Mouse (Mus musculus): ENCODE data around the gene Ube2v1. TPM values are rescaled to one million over a fixed set of nuclear protein-coding genes. Genes with fewer than 3 reads are reported as not detected.

The Ube2v1 gene
- total RNA-seq, 2 experiments from 2014 or later: 158 to 180 TPM

DNA sequence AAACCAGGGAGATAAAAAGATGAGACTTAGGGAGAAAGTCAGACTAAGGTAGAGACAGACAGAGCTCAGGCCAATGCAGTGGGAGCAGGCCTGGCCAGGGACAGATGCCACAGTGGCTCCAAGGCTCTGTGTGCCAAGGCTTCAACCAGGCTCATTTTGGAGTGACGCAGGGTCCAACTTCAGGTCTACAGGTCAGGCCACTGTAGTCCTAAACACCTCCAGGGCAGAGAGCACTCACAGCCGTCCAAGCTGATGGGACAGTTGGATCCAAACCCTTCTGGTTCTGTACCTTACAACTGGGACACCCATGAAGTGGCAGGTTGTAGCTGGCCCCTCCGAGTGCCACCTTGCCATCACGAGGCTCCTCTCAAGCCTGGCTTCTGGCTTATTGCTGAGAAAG lies 26.1 kb upstream of the Ube2v1 start:
- no peak for DNase-seq
- intact Hi-C loops (cut with DNase I; ENCODE audit: low total_unique reads): no loop called here

DNA sequence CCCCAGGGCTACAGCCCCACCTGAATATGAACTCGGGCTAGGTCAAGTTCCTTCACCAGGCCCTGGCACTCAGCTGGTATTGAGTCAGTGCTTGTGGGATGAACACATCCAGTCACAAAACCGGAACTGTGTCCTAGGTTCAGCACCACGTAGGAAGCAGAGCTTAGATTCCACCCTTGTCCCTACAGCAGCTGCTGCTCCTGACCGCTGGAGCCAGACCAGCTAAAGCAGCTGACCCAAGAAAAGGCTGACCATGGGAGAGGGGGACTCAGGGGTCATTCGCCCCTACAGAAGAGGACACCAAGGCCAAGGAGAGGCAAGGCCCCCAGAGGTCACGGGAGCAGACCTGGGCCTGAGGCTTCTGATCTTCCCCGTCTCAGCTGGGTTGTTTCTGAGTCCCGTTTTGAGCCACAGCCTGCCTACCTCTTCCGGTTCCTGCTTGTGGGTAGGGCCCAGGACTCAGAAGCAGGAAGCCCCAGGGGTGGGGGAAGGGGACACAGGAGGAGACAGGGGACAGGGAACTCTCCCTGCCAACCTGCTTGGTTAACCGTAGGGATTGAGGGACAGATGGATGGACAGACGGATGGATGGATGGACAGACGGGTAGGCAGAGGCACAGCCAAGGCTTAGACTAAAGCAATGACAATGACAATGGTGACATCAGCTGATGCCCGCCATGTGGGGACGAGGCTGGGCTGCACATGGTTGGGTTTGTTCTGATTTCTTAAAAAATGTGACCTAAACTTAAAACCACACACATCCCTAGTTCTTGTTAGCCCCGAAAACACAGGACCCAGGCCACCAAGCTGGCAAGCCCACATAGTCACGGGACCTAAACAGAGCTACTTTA lies 25.0 kb upstream of the Ube2v1 start:
- DNase-seq: peak; percentile 39
- intact Hi-C loops (cut with DNase I; ENCODE audit: low total_unique reads): no loop called here

DNA sequence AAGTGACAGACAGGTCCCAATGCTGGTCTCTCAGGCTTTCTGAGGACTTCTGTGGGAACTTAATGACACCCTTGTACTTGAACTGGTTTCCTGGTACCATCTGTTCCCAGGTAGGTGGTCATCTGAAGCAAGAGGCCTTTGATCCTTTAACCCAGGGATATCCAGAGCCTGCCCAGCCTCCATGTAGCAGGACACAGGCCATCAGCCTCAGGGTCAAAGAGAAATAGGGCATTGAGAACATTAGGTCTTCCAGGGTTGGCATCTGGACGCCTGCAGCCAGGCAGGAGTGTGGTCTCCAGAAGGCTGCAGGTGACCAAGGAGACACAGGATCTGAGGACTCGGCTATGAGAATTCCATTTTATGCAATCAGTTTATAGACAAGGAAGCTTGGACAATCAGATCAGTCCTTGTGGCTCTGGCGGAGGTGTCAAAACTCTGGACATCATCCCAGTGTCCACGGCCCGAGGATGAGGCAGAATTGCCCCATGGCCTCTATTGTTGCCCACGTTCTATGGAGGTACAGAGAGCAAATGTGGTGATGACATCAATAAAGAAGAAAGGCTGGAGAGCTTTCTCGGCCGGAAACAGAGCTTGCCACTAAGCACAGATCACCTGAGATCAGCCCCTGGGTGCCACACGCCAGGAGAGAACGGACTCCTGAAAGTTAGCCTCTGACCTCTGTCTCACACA lies 23.2 kb upstream of the Ube2v1 start:
- no peak for DNase-seq
- intact Hi-C loops (cut with DNase I; ENCODE audit: low total_unique reads): no loop called here

DNA sequence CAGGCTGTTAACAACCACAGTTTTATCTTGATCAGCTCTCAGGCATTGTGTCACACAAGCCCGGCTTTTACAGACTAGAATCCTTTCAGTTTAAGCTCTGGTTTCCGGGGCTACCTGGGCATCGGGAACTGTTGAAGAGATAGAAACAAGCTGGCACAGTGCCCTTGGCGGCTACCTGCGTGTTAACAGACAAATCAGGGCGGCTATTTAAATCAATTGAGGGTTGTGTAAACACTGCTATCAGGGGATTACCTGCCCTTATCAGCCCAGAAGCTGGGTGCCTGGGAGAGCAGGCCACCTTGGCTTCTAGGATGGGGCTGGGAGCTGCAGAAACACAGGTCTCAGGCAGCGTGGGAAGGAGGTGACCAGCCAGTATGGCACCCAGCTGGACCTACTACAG lies 20.8 kb upstream of the Ube2v1 start:
- intact Hi-C loops (cut with DNase I; ENCODE audit: low total_unique reads): no loop called here
- peak; percentile 2 for DNase-seq

DNA sequence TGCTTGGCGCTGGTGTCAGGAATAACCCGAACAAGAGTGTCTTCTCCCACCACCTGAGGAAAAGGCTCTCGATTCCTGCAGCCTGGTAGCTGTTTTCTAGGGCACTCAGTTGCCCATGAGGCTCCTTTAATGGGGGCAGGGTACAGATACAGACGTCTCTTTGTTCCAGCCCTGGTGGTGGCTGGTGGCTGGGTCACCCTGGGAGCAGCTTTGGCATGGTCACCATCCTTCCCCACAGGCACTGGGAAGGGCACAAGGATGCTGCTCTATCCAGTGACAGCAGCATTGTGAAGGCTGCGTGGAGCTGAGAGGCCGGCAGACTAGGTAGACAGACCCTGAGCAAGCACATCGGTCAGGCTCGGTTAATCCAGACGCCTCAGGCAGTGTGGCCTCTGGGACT lies 19.7 kb upstream of the Ube2v1 start:
- intact Hi-C loops (cut with DNase I; ENCODE audit: low total_unique reads): no loop called here
- DNase-seq: peak; percentile 2

DNA sequence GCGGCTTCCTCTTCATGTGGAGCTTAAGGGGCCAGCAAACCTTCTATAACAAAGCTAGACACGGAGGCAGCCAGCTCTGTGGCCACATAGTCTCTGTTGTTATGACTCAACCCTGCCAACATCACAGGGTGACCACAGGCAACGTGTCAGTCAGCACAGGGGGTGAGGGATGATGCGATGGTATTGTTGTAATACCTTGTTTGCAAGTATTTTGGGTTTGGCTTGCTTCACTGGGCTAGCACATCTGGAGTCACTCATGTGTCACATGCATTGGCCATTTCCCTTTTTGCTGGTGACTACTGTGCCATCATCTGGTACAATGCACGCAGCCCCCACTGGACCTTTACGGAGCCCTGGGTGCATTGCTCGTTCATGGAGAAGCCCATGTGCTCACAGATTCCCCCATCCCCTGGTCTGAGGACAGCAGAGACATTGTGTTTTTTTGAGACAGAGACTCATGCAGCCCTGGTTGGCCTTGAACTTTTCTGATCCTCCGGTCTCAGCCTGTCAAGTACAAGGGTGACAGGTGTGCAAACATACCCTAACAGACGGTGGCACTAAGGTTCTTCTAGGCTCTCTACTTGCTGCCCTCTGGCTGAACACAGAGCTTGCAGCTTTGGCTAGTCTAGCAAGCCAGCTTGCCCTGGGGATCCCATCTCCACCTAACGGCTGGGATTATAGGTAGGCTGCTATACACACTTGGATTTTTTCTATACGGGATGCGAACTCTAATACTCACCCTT lies 17.6 kb upstream of the Ube2v1 start:
- DNase-seq: no peak
- intact Hi-C loops (cut with DNase I; ENCODE audit: low total_unique reads): no loop called here

DNA sequence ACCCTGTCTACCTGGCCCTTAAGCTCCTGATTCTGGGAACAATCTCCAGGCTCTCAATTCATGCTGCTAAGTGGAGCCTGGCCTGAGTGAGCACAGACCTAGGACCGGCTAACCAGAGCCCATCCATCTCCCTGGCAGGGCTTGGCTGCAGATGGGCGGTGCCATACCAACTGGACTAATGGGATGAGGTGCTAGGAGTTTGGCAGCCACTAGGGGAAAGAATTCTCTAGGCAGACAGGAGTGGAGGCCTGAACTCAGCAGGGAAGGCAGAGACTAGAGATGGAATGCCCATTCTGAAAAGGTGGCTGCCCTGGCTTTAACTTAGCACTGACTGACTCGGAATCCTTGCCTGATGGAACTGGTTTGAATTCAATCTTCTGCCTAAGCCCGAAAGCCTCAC lies 14.5 kb upstream of the Ube2v1 start:
- no peak for DNase-seq
- intact Hi-C loops (cut with DNase I; ENCODE audit: low total_unique reads): no loop called here

DNA sequence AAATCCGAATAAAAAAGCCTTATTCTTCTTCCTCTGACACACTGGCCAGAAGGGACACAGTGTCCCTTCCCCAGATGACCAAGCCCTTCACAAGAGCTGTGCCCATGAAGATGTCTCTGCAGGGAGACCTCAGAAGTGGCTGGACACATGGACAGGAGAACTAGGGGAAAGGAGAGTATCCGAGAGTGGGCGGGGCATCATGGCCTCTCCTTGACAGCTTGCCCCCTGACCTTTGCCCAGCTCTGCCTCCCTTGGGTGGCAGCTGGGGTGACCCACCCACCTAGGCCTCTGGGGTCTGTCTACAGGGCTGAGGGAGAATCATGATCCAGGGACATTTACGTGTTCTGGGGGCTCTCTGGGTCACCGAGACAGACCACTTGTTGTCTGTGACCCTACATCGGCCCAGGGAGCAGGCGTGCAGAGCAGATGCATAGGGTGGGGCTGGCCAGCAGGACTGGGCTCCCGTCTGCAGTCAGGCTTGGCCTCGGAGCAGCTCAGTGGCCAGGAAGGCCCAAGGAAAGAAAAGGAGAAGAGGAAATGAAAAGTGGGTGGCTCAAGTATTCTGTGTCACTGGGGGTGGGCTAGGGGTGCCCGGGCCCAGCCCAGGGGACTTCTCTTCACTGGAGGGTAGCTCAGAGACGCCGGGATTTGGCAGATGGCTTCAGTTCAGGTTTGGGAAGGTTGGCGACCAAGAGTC lies 11.6 kb upstream of the Ube2v1 start:
- DNase-seq: peak; percentile 4
- intact Hi-C loops (cut with DNase I; ENCODE audit: low total_unique reads): loop anchor here (5.0 kb wide), 2 partner anchors 34 to 254 kb away; no protein-coding TSS in a partner anchor

DNA sequence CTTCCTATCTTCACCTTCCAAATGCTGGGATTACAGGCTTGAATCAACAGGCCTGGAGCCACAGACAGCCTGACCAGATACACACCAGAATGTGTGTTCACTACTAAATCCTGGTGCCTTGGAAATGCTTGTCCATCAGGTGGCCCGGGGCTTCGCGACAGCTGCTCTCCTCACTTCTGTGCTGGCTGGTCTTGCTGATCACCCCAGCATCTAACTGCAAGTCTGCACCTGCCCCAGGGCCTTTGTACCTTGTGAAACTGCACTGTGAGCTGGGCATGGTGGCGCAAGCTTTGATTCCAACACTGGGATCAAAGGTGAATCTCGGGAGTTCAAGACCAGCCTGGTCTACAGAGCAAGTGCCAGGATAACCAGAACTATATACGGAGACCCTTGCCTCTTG lies 10.3 kb upstream of the Ube2v1 start:
- DNase-seq: peak; percentile 4
- intact Hi-C loops (cut with DNase I; ENCODE audit: low total_unique reads): loop anchor here (5.0 kb wide), 2 partner anchors 35 to 255 kb away; no protein-coding TSS in a partner anchor

DNA sequence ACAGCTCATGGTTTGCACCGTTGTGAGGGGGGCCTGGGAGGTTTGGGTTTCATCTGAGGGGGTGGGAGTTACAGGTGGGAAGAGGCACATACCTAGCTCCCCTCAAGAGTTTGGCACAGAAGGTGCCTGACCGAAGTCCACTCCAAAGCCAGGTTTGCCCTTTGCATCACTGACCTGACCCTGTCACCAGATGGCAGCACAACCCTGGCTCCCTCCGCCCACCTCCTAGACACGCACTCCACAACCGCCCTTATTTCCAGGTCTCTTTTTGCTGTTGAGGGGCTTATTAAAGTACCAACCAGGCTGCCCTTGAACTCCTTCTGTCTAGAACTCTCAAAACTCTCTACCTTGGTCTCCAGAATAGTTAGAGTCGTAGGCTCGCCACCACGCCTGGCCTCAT lies 9.4 kb upstream of the Ube2v1 start:
- intact Hi-C loops (cut with DNase I; ENCODE audit: low total_unique reads): loop anchor here (5.0 kb wide), 2 partner anchors 36 to 256 kb away; no protein-coding TSS in a partner anchor
- DNase-seq: peak; percentile 59

DNA sequence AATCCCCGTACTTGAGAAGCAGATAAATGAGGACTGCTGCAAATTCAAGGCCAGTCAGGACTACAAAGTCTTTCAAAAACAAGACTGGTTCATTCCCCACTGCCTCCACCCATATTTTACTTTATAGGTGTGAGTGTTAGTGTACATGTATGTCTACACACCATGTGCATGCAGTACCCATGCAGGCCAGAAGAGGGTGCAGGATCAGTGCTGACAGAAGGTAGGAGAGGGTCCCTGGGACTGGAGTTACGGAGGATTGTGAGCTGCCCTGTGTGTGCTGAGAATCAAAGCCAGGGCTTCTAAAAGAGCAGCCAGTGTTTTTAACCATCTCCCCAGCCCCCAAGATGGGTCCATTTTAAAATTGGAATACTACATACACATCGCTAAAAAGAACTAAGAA lies 8.4 kb upstream of the Ube2v1 start:
- intact Hi-C loops (cut with DNase I; ENCODE audit: low total_unique reads): loop anchor here (5.0 kb wide), 2 partner anchors 37 to 257 kb away; no protein-coding TSS in a partner anchor
- DNase-seq: no peak

DNA sequence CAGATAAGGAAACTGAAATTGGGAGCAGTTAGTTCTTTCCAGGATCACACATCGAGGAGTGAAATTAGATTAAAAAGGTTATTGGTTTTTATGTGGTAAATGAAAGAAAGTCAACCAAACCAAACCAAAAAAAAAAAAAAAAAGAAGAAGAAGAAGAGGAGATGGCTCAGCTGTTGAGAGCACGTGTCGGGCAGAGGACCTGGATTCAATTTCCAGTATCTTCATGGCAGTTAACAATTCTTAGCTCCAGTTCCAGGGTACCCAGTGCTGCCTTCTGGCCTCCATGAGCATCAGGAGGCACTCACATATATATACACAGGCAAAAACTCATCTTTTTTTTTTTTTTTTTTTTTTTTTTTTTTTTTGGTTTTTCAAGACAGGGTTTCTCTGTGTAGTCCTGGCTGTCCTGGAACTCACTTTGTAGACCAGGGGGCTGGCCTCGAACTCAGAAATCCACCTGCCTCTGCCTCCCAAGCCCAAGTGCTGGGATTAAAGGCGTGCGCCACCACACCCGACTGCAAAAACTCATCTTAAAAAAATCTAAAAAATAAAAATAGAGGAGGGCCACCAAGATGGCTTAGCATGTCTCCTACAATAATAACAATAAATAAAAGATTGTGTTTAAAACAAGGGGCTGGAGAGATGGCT lies 3.1 kb upstream of the Ube2v1 start:
- no peak for DNase-seq
- intact Hi-C loops (cut with DNase I; ENCODE audit: low total_unique reads): no loop called here

DNA sequence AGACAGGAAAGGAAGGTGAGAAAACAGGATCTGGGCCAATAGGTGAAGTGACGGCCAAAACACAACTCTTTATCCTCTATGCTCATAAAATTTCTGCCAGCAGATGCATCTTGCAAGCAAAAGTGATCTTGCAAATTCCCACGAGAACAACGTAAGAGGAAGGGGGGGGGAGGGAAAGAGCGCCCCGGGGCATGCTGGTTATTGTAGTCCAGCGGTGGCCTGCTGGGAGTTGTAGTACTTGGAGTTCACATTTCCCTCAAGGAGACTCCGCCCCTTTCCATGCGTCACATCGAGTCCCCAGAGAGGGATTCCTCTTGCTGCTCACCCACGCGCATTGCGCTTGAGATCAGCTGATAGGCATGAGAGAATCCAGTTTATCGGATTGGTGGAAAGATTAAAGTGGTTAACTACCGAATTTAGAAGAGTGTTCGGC lies 2.5 kb upstream of the Ube2v1 start:
- intact Hi-C loops (cut with DNase I; ENCODE audit: low total_unique reads): no loop called here

DNA sequence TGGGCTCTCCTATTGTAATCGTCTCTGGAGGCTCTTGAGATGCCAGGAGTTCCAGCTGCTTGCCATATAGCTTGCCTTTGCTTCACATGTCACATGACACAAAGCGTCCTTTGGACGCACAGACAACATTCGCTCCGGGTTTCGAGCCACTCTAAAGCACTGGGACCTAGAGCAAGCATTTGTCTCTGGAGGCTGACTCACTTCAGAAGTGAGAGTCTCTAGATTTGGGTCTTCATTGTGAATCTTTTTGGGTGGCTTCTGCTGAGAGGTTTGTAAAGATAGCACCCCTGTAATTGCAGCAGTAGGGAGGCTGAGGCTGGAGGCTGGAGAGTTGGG lies 1.6 kb upstream of the Ube2v1 start:
- no peak for DNase-seq
- intact Hi-C loops (cut with DNase I; ENCODE audit: low total_unique reads): no loop called here

More for the DNA sequence above, 2.5 kb upstream of the Ube2v1 start:
- DNase-seq: peak; percentile 95

DNA sequence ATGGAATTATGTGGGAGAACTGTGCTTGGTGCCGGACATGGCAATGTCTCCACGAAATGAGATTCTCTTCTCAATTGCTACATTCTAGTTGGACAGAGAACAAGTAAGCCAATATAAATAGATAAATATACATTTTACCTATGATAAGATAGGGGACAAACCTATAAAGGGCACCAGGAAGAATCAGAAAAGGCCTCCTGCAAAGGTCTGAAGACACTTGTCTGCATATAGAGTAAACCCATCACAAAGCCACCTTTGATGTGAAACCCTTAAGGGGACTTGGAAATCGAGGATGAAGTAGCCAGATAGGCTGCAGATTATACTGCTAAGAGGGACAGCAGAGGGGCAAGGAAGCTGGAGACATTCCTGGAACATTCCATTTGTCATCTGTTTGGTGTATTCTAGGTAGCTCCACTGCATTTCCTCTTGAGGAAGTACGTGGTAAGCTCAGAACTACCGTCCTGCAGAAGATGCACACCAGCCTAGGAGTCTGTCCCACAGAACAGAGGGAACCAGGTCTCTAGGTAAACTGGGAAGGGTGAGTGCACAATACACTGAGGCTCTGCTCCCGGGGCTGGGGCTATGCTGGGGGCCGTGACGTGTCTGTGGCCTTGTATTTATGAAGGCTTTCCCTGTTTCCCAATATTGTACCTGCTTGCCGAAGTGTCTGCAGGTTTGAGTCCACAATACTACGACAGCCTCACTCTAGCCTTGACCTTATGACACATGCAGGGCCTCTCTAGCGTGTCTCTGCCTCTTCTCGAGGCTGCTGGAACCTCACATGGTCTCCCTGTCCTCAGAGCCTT lies 1.0 kb upstream of the Ube2v1 start:
- no peak for DNase-seq
- intact Hi-C loops (cut with DNase I; ENCODE audit: low total_unique reads): no loop called here

DNA sequence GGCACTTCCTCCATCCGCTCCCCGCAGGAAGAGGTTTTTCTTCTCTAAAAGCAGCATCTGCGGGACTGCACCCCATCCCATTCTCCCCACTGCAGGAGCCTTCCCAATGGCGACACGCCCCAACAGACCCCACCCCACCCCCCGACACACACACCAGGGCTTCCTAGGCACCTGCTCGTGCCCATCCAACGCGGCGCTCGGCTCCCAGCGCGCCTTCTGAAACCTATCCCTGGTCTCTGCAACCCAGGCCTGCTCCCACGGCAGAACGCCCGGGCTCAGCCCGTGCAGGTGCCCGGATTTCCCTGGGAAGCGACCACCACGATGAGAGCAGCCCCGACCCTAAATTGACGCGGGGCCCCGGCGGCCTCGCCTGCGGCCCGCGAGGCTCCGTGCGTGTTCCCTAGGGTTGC lies 709 bp downstream of the Ube2v1 start:
- DNase-seq: peak; percentile 41
- intact Hi-C loops (cut with DNase I; ENCODE audit: low total_unique reads): no loop called here

DNA sequence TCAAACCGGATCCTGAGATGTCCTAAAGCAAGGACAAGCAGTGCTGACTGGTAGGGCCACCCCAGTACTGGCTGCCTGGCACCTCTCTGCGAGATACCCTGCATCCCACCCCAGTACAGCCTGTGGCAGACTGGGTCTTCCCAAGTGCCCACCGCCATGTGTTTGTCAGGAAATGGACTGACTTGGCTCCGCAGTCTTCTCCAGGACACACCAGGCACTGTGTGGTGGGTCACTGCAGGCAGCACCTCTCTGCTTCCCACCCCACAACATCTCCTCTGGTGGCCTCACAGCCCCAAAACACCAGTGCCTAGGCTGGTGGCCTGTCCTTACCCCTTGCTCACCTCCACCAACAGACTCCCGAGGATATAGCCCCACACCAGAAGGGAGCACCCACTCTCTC lies 1.5 kb downstream of the Ube2v1 start:
- intact Hi-C loops (cut with DNase I; ENCODE audit: low total_unique reads): no loop called here
- DNase-seq: no peak

DNA sequence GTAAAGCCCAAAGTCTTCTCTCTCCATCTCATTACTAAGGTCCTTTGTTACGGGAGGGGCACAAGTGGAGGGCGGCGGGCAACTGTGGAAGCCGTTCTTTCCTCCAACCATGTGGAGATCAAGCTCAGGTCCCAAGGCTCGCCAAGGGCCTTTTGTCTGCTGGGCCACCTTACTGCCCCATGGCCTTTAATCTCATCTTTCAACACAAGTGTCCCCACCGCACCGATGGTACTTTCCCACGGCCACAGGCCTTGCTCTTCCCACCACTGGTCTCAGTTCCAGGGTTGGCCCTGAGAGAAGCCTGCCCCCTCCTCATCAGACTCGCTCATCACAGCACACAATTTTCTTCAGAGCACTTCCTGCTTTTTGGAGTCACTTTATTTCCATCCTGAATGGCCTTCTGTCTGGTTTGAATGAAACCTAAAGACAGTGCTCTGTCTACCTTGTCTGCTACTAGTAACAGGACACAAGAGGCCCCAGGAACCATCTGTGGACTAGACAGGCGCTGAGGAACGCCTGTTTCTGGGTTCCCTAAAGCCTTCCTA lies 2.2 kb downstream of the Ube2v1 start:
- intact Hi-C loops (cut with DNase I; ENCODE audit: low total_unique reads): no loop called here
- no peak for DNase-seq

Measured in gastrocnemius, postnatal 14 days (tissue).